Mouse (Mus musculus) G1E (cell line): Measurements from ENCODE around the gene Mvp.

Source experiments
- CTCF ChIP-seq: IDR thresholded peaks from 2 replicates; pipeline ENCODE4 v1.5.1; 2012; ENCODE audit warnings: low read depth, low read length, inconsistent platforms, mixed read lengths
- GATA1 ChIP-seq: IDR thresholded peaks from 2 replicates; pipeline ENCODE4 v1.6.1; 2012; ENCODE audit warnings: borderline replicate concordance, low read length, inconsistent platforms, mixed read lengths
- POLR2AphosphoS5 ChIP-seq: IDR thresholded peaks from 2 replicates; pipeline ENCODE4 v1.6.1; 2012; ENCODE audit warnings: low read depth, low read length, inconsistent platforms; ENCODE audit not compliant: insufficient replicate concordance
- TAL1 ChIP-seq: conservative IDR thresholded peaks from 2 replicates; pipeline ENCODE4 v1.6.1; 2012; ENCODE audit warnings: low read depth, low read length, inconsistent platforms, mixed read lengths

- no peak for TF ChIP-seq POLR2AphosphoS5
- TF ChIP-seq CTCF, result no peak
- no peak for TF ChIP-seq GATA1
- no peak for TF ChIP-seq TAL1
Observed at GRCm38 (mm10) chr7:126949403-126949792, 65.0 kb downstream of the Mvp start, which contains the start of gene Asphd1.
